Comparison of ENCODE assay signal across 11 mouse cellular contexts in the genomic region with DNA sequence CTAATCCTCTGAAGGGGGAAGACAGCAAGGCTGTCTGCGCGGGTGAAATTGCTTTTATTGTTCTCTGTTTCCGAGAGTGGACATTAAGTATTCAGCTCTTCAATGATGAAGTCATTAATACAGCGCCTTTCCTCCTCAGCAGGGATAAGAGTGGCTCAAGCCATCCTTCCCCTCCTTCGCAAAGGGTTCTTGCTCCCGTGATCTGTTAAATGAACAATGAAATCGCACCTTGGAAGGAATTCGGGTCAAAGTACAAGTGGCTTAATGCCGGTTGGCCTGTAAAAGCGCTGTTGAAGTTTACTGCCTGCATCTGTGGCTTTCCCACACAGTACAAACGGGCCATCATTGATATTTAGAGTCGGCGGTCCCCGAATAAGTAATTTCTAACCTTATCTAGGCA.
DNase-seq lines count a peak whose midpoint lies in the region; ATAC-seq and TF ChIP-seq lines count a peak whose summit lies in the region.
"Had no signal": no experiment of that assay in that cellular context is flagged by ENCODE, and none has a peak within 500 bp of the region (broad histone marks: within the 10 kb centered on the region; RNA-seq: fewer than 3 reads in every experiment).

No protein-coding gene starts in this region.

- WGBS in lung, embryonic 15.5 days = 48% methylated on average over 14 of the region's 14 CpGs
- 47% methylated on average over 14 of the region's 14 CpGs for WGBS in lung, adult 2 months
- 24% methylated on average over 14 of the region's 14 CpGs for WGBS in large intestine, adult 2 months
- 26% methylated on average over 14 of the region's 14 CpGs for WGBS in small intestine, adult 2 months

- no peak for TF ChIP-seq CTCF in lung, adult 2 months (IDR thresholded peaks at IDR 0.05; ENCODE audit: insufficient read depth, low read length)
- TF ChIP-seq CTCF in small intestine, adult 2 months (IDR thresholded peaks at IDR 0.05; ENCODE audit: extremely low read depth, insufficient read length, insufficient replicate concordance, low read depth, low read length) = no peak

- H3K27me3 ChIP-seq in lung, embryonic 15.5 days = no peaks in the 10 kb centered on the region
- no peaks in the 10 kb centered on the region for H3K27me3 ChIP-seq in small intestine, adult 2 months (ENCODE audit: control insufficient read depth, insufficient read depth, low read length)

- no peak for TF ChIP-seq POLR2A in lung, adult 2 months (IDR thresholded peaks at IDR 0.05; ENCODE audit: borderline replicate concordance, extremely low read depth, low read depth, low read length)
- TF ChIP-seq POLR2A in small intestine, adult 2 months (IDR thresholded peaks at IDR 0.05; ENCODE audit: low read depth, low read length) = no peak

- no peaks in the 10 kb centered on the region for H3K4me1 ChIP-seq in lung, embryonic 15.5 days
- peaks cover 8% of the 10 kb centered on the region for H3K4me1 ChIP-seq in lung, adult 2 months (ENCODE audit: control insufficient read depth, insufficient read depth, low read length)
- H3K4me1 ChIP-seq in small intestine, adult 2 months (ENCODE audit: control insufficient read depth, insufficient read depth, insufficient read length, low read length) = peaks cover 7% of the 10 kb centered on the region; the same call in 1 of the 2 replicates

- no peaks in the 10 kb centered on the region for H3K9me3 ChIP-seq in lung, embryonic 15.5 days
- H3K9me3 ChIP-seq: heart, embryonic 10.5 days had no signal

- H3K36me3 ChIP-seq in lung, embryonic 15.5 days = no peaks in the 10 kb centered on the region
- H3K36me3 ChIP-seq in small intestine, adult 2 months (ENCODE audit: control insufficient read depth, insufficient read depth, low read length) = no peaks in the 10 kb centered on the region
- H3K36me3 ChIP-seq: heart, embryonic 10.5 days had no signal

- H3K27ac ChIP-seq in lung, embryonic 15.5 days = peak overlapping the region; percentile 27; the same call in 1 of the 2 replicates
- peak overlapping the region; percentile 53; the same call in 1 of the 2 replicates for H3K27ac ChIP-seq in small intestine, adult 2 months (ENCODE audit: insufficient read depth, low read depth, low read length)
- H3K27ac ChIP-seq: heart, embryonic 10.5 days; liver, embryonic 14.5 days had no signal

- no peak overlapping the region for H3K9ac ChIP-seq in lung, embryonic 15.5 days
- H3K9ac ChIP-seq: liver, embryonic 14.5 days had no signal

- H3K4me3 ChIP-seq in lung, embryonic 15.5 days = no peak overlapping the region
- no peak overlapping the region for H3K4me3 ChIP-seq in lung, adult 2 months (replicated peaks; ENCODE audit: extremely low read depth, low read depth, low read length)
- no peak overlapping the region for H3K4me3 ChIP-seq in small intestine, adult 2 months (ENCODE audit: low read depth, low read length)
- H3K4me3 ChIP-seq: heart, embryonic 10.5 days had no signal

- no peak for ATAC-seq in lung, embryonic 15.5 days (ENCODE audit: borderline replicate concordance, extremely low read depth, low FRiP score, low TSS enrichment)
- ATAC-seq: hindbrain, embryonic 16.5 days had no signal

- H3K4me2 ChIP-seq in lung, embryonic 15.5 days = no peak overlapping the region

- DNase-seq in lung, adult 2 months = no peak
- peak; percentile 63 for DNase-seq in kidney, adult 11 months
- peak; percentile 80 for DNase-seq in large intestine, adult 2 months (ENCODE audit: low read depth, low spot score)
- no peak for DNase-seq in c-Kit-positive CD71-positive TER-119-positive erythroid progenitor cells, embryonic 14.5 days (ENCODE audit: low spot score)
- no peak for DNase-seq in cerebellum, adult 11-12 months
- DNase-seq: embryo, embryonic 11 days had no signal

Comparison
In these comparisons a context has a peak if more than half of its experiments do, and no peak if none do; other contexts are left out.
1. DNase-seq: peak in kidney, adult 11 months (single experiment) and large intestine, adult 2 months (single experiment); none in lung, adult 2 months (single experiment), c-Kit-positive CD71-positive TER-119-positive erythroid progenitor cells, embryonic 14.5 days (single experiment) and cerebellum, adult 11-12 months (single experiment).